Mouse (Mus musculus) G1E (cell line): Measurements from ENCODE around the gene Tlr12.
"Not testable (repeated sequence)": the region's sequence is repeated elsewhere in the genome, so short reads cannot be mapped to it uniquely, and the experiment has no call there.

Experiments used
- CTCF ChIP-seq: IDR thresholded peaks from 2 replicates; pipeline ENCODE4 v1.5.1; 2012; ENCODE audit warnings: low read depth, low read length, inconsistent platforms, mixed read lengths
- GATA1 ChIP-seq: IDR thresholded peaks from 2 replicates; pipeline ENCODE4 v1.6.1; 2012; ENCODE audit warnings: borderline replicate concordance, low read length, inconsistent platforms, mixed read lengths
- GATA2 ChIP-seq: IDR thresholded peaks from 2 replicates; pipeline ENCODE4 v1.6.1; 2012; ENCODE audit warnings: low read depth, low read length, inconsistent platforms, borderline replicate concordance
- POLR2AphosphoS5 ChIP-seq: IDR thresholded peaks from 2 replicates; pipeline ENCODE4 v1.6.1; 2012; ENCODE audit warnings: low read depth, low read length, inconsistent platforms; ENCODE audit not compliant: insufficient replicate concordance

DNA sequence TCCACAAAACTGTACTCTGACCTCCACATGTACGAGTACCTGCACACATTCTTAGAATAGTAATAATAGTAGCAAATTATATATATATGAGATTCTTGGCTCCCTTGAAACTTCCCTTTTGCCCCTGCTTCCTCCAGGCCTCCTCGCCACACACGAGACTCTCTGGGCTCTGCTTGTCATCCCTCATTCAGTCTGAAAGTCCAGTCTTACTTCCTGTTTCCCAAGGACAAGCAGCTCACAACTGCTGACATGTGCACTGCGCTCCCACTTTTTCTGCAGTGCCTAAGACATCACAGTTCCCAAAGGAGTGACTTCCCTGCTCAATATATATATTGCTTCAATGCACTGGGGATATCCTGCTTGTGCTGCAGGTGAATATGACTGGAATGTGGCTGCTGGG lies 48.8 kb upstream of the Tlr12 start:
- not testable (repeated sequence) for TF ChIP-seq CTCF, POLR2AphosphoS5, GATA1, GATA2
